Mouse (Mus musculus) B cell, adult 2 months (primary cell): ENCODE data around the gene Rnh1.
A peak's percentile ranks its signal among the peaks of the same experiment; 100 is the strongest.

Experiments used
- DNase-seq, 2 experiments: peaks; one replicate each; pipeline ENCODE4 v3.0.0; 2022

Gene Rnh1

DNA sequence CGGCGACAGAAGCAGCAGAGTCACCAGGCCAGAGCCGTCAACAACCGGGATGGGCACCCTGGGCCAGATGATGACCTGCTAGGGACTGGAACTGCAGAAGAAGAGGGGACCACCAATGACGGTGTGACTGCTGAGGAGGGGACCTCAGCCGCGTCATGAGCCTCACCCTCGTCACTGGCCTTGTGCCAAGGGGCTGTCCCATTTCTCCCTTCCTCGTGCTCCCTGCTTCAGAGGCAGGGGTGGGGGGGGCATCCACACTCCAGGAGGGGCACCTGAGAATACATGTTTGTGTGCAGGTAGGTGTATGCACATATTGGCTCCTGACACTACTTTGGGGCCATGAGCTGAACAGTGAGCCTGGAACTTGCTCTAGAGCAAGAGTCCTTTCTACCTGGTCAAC is 17.3 kb downstream of the Rnh1 start:
- DNase-seq: no peak

- no peak for DNase-seq
These were observed 24.0 kb downstream of the Rnh1 start for GRCm38 (mm10) chr7:141148639-141149038.

- DNase-seq: no peak
These were observed 25.6 kb downstream of the Rnh1 start for GRCm38 (mm10) chr7:141147044-141147443.

DNA sequence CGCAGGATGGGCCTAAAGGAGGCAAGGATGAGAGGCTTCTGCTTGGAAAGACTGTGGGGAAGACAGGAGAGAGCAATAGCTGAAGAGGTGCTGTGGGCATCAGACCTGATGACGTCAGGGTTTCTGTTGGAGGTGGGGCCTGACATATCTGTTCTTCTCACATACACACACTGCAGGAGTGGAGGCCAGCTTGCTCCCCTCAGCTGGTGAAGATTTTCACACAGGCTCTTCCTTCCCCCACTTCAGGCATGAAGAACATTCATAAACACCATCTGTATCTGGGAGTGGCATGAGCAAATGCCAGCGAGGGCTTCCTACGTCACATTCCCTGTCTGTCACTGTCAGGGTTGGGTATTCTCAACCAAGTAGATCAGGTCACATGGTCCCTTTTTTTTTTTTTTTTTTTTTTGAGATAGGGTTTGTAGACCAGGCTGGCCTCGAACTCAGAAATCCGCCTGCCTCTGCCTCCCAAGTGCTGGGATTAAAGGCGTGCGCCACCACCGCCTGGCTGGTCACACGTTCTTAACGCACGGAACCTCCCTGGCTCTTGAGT is 26.5 kb downstream of the Rnh1 start:
- no peak for DNase-seq

- DNase-seq: no peak
These were observed 27.3 kb downstream of the Rnh1 start for GRCm38 (mm10) chr7:141145403-141145802.

DNA sequence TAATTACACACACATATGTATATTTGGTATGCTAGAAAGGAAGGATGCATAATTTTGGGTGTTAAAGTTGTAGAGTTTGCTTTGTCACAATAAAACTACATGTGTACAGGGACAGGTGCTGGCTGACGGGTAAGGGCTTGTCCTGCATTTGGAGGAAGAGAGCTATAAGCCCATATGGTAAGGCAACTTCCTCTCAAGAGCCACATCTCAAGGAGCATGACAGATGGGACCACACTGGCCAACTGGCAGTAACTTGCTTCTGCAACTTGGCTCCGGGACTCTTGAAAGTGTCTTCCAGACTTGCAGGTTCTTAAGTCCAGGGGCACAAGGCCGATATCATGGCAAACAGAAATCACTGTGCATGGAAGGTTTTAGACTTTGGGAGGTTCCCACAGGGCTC is 28.0 kb downstream of the Rnh1 start:
- DNase-seq: no peak

DNA sequence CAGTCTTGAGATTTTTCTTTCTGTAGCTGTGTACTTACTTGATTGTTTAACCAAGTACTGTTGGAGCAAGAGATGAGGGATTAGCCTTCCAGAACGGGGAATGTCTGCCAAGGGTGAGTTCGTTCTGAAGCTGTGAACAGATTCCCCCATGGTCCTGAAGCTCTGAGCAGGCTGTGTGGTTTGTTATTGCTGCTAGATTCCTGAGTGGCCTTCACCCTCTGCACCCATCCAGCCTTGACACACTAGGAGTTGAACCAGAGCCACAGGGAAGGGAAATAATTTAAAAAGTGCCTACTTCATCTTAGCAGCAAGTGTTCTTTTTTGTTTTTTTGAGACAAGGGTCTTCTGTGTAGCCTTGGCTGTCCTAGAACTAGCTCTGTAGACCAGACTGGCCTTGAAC is 28.8 kb downstream of the Rnh1 start:
- DNase-seq: no peak

GRCm38 (mm10) chr7:141143112-141143511 is 29.5 kb downstream of the Rnh1 start:
- peak; percentile 67 to 68 for DNase-seq

GRCm38 (mm10) chr7:141141326-141141725 is 31.3 kb downstream of the Rnh1 start:
- no peak for DNase-seq

- DNase-seq: no peak
These were observed 40.5 kb downstream of the Rnh1 start for GRCm38 (mm10) chr7:141131904-141132755.

DNA sequence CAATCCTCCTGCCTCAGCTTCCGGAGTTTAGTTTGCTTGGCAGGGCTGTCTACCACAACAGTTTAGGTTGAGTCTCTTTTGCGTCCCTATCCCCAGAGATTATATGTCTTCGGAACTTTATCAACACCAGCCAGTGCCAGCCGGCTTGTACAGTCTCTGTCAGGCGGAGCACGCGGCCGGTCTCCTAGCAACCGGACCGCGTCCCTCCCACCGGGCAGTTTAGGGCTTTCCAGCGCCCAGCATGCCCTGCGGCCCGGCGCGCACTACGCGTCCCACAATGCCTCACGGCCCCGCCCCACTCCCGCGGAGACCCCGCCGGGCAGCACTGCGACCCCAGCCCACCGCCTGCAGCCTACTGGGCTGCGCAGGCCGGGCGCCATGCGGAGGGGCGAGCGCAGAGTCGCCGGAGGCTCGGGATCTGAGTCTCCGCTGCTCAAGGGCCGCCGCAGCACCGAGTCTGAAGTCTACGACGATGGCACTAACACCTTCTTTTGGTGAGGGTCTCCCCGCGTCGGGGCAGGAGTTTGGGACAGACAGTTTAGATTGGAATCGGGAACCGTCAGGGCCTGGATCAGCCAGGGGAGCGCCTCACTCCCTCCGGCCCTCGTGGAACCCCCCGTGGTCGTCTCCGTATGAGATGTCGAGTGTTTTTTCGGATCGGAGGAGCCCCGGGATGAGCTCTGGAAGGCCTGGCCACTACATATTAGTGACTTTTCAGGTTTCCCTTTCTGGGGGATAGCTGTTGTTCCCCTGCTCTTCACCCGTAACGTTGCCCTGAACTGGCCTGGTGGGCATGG is 41.4 kb downstream of the Rnh1 start:
- peak; percentile 90 for DNase-seq

DNA sequence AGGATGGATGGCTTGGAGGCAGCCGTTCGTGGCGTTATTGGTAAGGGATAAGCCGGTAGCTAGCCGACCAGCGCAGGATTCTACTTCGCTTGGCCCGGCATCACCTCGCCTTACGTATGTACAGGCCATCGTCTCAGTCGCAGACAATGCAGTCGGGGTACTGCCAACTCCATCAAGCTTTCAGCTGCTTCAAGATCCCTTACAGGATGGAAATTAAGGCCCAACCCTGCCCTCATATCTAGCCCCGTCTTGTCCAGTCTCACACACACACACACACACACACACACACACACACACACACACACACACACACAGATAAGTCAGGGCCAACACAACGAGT is 49.2 kb downstream of the Rnh1 start:
- no peak for DNase-seq

- DNase-seq: peak; percentile 97 to 98
These were observed 49.8 kb downstream of the Rnh1 start for GRCm38 (mm10) chr7:141122689-141123516.

DNA sequence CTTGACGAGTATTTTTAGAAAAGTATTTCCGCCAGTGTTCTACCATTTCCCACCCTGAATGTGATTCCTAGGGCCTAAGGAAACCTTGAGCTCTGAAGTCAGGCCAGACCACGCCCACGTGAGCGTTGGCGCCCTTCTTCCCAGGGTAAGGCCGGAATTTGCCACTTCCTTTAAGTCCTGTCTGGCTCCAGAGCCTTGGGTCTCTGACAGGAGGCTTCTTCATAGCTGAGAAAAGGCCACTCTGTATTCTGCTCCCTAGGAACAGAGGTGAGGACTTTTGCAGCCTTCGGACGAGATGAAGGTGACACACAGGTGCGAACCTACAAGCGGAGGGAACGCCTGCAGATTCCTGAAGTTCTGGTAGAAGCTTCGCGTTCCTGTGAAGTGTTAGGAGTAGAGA is 50.4 kb downstream of the Rnh1 start, which contains the start of gene Ptdss2:
Gene Ptdss2 (plus strand): TSS at position 138 of the 400 bp plus-strand sequence.
- DNase-seq: no peak

GRCm38 (mm10) chr7:141121051-141121531 is 51.6 kb downstream of the Rnh1 start:
- DNase-seq: no peak

DNA sequence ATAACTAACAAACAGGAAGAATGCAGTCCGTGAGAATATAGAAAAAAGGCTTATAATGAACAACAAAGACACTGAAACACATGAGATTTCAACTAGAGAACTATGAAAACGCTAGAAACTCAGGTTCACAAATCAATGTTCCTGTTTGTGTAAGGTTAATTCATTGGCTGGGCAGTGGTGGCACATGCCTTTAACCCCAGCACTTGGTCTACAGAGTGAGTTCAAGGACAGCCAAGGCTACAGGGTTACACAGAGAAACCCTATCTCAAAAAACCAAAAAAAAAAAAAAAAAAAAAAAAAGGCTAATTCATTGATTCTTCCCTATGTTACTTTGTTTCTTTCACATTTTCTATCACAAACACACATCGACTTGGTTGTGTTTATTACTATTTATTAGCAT is 52.1 kb downstream of the Rnh1 start:
- DNase-seq: no peak

DNA sequence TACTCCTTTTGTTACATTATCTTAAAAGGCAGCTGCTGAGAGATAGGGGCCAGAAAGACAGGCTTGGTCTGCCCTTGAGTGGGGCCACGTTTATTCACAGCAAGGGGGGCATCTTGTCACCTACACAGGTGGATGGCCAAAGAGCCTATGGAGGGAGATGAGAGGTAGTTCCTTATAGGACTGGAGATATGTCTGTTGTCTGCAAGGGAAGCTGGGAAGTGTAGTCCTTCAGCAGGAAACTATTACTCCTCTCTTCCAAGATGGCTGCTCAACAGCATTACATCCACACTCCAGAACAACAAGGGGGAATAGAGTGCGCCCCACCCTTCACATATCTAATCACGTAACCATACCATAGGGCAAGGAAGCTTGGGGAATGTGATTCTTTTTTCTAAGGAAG is 53.2 kb downstream of the Rnh1 start:
- no peak for DNase-seq

GRCm38 (mm10) chr7:141117636-141118035 is 55.0 kb downstream of the Rnh1 start, which contains the start of gene Ano9:
TSS of gene Ano9 (minus strand) at chr7:141117806.
- no peak for DNase-seq

- DNase-seq: no peak
These were observed 56.8 kb downstream of the Rnh1 start for GRCm38 (mm10) chr7:141115874-141116273.
